Mouse (Mus musculus) stomach, embryonic 14.5 days (tissue): Measurements from ENCODE around the gene Lsm4. TPM values are rescaled to one million over a fixed set of nuclear protein-coding genes. Genes with fewer than 3 reads are reported as not detected.

ENCODE experiments used
- ATAC-seq: fragments of 200-750 bp; cut with Nextera tagmentation; 2 replicates; pipeline ENCODE4 v1.8.0; 2017; ENCODE audit warnings: low read depth, moderate TSS enrichment; ENCODE audit not compliant: insufficient number of reproducible peaks, insufficient read depth, low FRiP score
- H3K27ac ChIP-seq: fragments of 300-500 bp; sonication (generic); 2 replicates; pipeline ENCODE4 v1.5.1; 2014; ENCODE audit warnings: mild to moderate bottlenecking, low read length, moderate library complexity, mixed read lengths
- H3K27me3 ChIP-seq: fragments of 300-500 bp; sonication (generic); 2 replicates; pipeline ENCODE4 v1.6.1; 2014; ENCODE audit warnings: low read length, control low read depth, mixed read lengths; ENCODE audit not compliant: control insufficient read depth, insufficient read depth
- H3K36me3 ChIP-seq: fragments of 300-500 bp; sonication (generic); 2 replicates; pipeline ENCODE4 v1.6.1; 2014; ENCODE audit warnings: mild to moderate bottlenecking, control low read depth, low read length, moderate library complexity, mixed read lengths; ENCODE audit not compliant: control insufficient read depth, insufficient read depth
- H3K4me1 ChIP-seq: fragments of 300-500 bp; sonication (generic); 2 replicates; pipeline ENCODE4 v1.6.1; 2014; ENCODE audit warnings: low read length, control low read depth, mixed read lengths; ENCODE audit not compliant: control insufficient read depth, insufficient read depth
- H3K4me2 ChIP-seq: fragments of 300-500 bp; sonication (generic); replicated peaks from 2 replicates; pipeline ENCODE4 v1.6.1; 2014; ENCODE audit warnings: low read depth, low read length, control low read depth
- H3K4me3 ChIP-seq: fragments of 300-500 bp; sonication (generic); 2 replicates; pipeline ENCODE4 v1.5.1; 2014; ENCODE audit warnings: low read depth, low read length, control low read depth
- H3K9ac ChIP-seq: fragments of 300-500 bp; sonication (generic); replicated peaks from 2 replicates; pipeline ENCODE4 v1.6.1; 2014; ENCODE audit warnings: low read depth, mild to moderate bottlenecking, control low read depth, low read length, moderate library complexity, mixed read lengths
- H3K9me3 ChIP-seq: fragments of 300-500 bp; sonication (generic); 2 replicates; pipeline ENCODE4 v1.6.1; 2016; ENCODE audit warnings: low read depth, low read length, control low read depth; ENCODE audit not compliant: control insufficient read depth
- WGBS: fragments of 180-500 bp; shearing (Covaris S2); extraction: QIAGEN DNeasy Blood & Tissue Kit; methylation state at CpG from one replicate; pipeline ENCODE4 v1.1.7; 2014; 5-methylcytosine and 5-hydroxymethylcytosine counted together
- polyA plus RNA-seq: library from polyadenylated mRNA; unstranded; fragments of >200 nt; fragmentation: Nextera tagmentation; extraction: Ambion mirVana; gene quantifications from 2 replicates; pipeline ENCODE4 v1.2.1, GENCODE M21; 2014

Gene Lsm4
- polyA plus RNA-seq, 1 experiment from 2014 or later = 244 TPM

GRCm38 (mm10) chr8:70646369-70646768 lies 26.7 kb upstream of the Lsm4 start:
- Histone ChIP-seq H3K4me3 (no peak overlapping the region), H3K36me3 (peaks cover 10% of the 10 kb centered on the region; the same call in 1 of the 2 replicates), H3K4me1 (peaks cover 32% of the 10 kb centered on the region), H3K9ac (no peak overlapping the region), H3K27ac (no peak overlapping the region; the same call in 1 of the 2 replicates), H3K9me3 (no peaks in the 10 kb centered on the region), H3K27me3 (no peaks in the 10 kb centered on the region), H3K4me2 (no peak overlapping the region)
- WGBS = 80% methylated on average over 6 of the region's 6 CpGs
- no peak for ATAC-seq

- no peak for ATAC-seq
- H3K9ac ChIP-seq = no peak overlapping the region
Measured at GRCm38 (mm10) chr8:70646775-70647174, 26.3 kb upstream of the Lsm4 start.

GRCm38 (mm10) chr8:70647343-70648163 lies 25.5 kb upstream of the Lsm4 start:
- Histone ChIP-seq H3K27me3 (no peaks in the 10 kb centered on the region), H3K27ac (peak overlapping the region; percentile 1; the same call in 1 of the 2 replicates), H3K9me3 (no peaks in the 10 kb centered on the region), H3K9ac (no peak overlapping the region), H3K4me1 (peaks cover 32% of the 10 kb centered on the region), H3K4me2 (no peak overlapping the region), H3K36me3 (peaks cover 21% of the 10 kb centered on the region), H3K4me3 (no peak overlapping the region)
- no peak for ATAC-seq
- 45% methylated on average over 8 of the region's 8 CpGs for WGBS

More at GRCm38 (mm10) chr8:70646775-70647174, 26.3 kb upstream of the Lsm4 start:
- Histone ChIP-seq H3K4me3 (no peak overlapping the region), H3K4me2 (no peak overlapping the region), H3K27ac (no peak overlapping the region; the same call in 1 of the 2 replicates), H3K9me3 (no peaks in the 10 kb centered on the region), H3K27me3 (no peaks in the 10 kb centered on the region), H3K4me1 (peaks cover 32% of the 10 kb centered on the region), H3K36me3 (peaks cover 14% of the 10 kb centered on the region; the same call in 1 of the 2 replicates)

GRCm38 (mm10) chr8:70648164-70648442 lies 24.9 kb upstream of the Lsm4 start:
- Histone ChIP-seq H3K4me2 (no peak overlapping the region), H3K27ac (no peak overlapping the region), H3K4me3 (no peak overlapping the region), H3K9ac (no peak overlapping the region), H3K27me3 (no peaks in the 10 kb centered on the region), H3K36me3 (peaks cover 21% of the 10 kb centered on the region), H3K4me1 (peaks cover 32% of the 10 kb centered on the region), H3K9me3 (no peaks in the 10 kb centered on the region)
- WGBS = 20% methylated on average over 1 of the region's 1 CpGs
- no peak for ATAC-seq

GRCm38 (mm10) chr8:70648921-70649320 lies 24.1 kb upstream of the Lsm4 start:
- Histone ChIP-seq H3K36me3 (peaks cover 21% of the 10 kb centered on the region), H3K27me3 (no peaks in the 10 kb centered on the region), H3K9ac (no peak overlapping the region), H3K4me3 (no peak overlapping the region), H3K27ac (peak overlapping the region; percentile 44), H3K4me2 (no peak overlapping the region), H3K9me3 (no peaks in the 10 kb centered on the region), H3K4me1 (peaks cover 32% of the 10 kb centered on the region)
- ATAC-seq = no peak
- 57% methylated on average over 3 of the region's 3 CpGs for WGBS

GRCm38 (mm10) chr8:70649324-70649723 lies 23.7 kb upstream of the Lsm4 start:
- H3K4me1 ChIP-seq = peaks cover 32% of the 10 kb centered on the region
- ATAC-seq = peak; percentile 63
- no peak overlapping the region for H3K4me3 ChIP-seq
- H3K9me3 ChIP-seq = no peaks in the 10 kb centered on the region
- no peak overlapping the region for H3K9ac ChIP-seq
- H3K27me3 ChIP-seq = no peaks in the 10 kb centered on the region
- H3K36me3 ChIP-seq = peaks cover 21% of the 10 kb centered on the region
- H3K27ac ChIP-seq = peak overlapping the region; percentile 44
- H3K4me2 ChIP-seq = no peak overlapping the region
- 49% methylated on average over 4 of the region's 4 CpGs for WGBS

- Histone ChIP-seq H3K4me1 (peaks cover 31% of the 10 kb centered on the region), H3K9ac (no peak overlapping the region), H3K27ac (no peak overlapping the region; the same call in 1 of the 2 replicates), H3K4me3 (no peak overlapping the region), H3K27me3 (no peaks in the 10 kb centered on the region), H3K4me2 (no peak overlapping the region), H3K36me3 (peaks cover 30% of the 10 kb centered on the region), H3K9me3 (no peaks in the 10 kb centered on the region)
- ATAC-seq = no peak
- WGBS = 92% methylated on average over 17 of the region's 17 CpGs
Measured at GRCm38 (mm10) chr8:70650351-70650750, 22.7 kb upstream of the Lsm4 start.

- H3K4me1 ChIP-seq = peaks cover 17% of the 10 kb centered on the region
- H3K36me3 ChIP-seq = peaks cover 48% of the 10 kb centered on the region
- no peak overlapping the region for H3K27ac ChIP-seq
- WGBS = 59% methylated on average over 2 of the region's 2 CpGs
- no peak overlapping the region for H3K9ac ChIP-seq
- ATAC-seq = no peak
- H3K4me2 ChIP-seq = no peak overlapping the region
- H3K9me3 ChIP-seq = no peaks in the 10 kb centered on the region
- no peaks in the 10 kb centered on the region for H3K27me3 ChIP-seq
- no peak overlapping the region for H3K4me3 ChIP-seq
Measured at GRCm38 (mm10) chr8:70653226-70653625, 19.8 kb upstream of the Lsm4 start.

GRCm38 (mm10) chr8:70654121-70654520 lies 18.9 kb upstream of the Lsm4 start:
- no peaks in the 10 kb centered on the region for H3K9me3 ChIP-seq
- no peak overlapping the region for H3K9ac ChIP-seq
- H3K4me2 ChIP-seq = no peak overlapping the region
- H3K27me3 ChIP-seq = no peaks in the 10 kb centered on the region
- no peak for ATAC-seq
- peaks cover 48% of the 10 kb centered on the region for H3K36me3 ChIP-seq
- 73% methylated on average over 1 of the region's 1 CpGs for WGBS
- H3K4me3 ChIP-seq = no peak overlapping the region
- H3K27ac ChIP-seq = no peak overlapping the region
- H3K4me1 ChIP-seq = peaks cover 19% of the 10 kb centered on the region
